Mouse (Mus musculus): Measurements from ENCODE around the gene Pign. TPM values are rescaled to one million over a fixed set of nuclear protein-coding genes. Genes with fewer than 3 reads are reported as not detected.

Pign gene
- polyA plus RNA-seq (2014; fragmentation: Illumina TruSeq; extraction: RNeasy Lipid Tissue Mini Kit (QIAGEN cat#74804); ENCODE audit: low replicate concordance), result 32.0 TPM

GRCm38 (mm10) chr1:105663171-105663961 lies at the start of gene Pign, which contains the start of gene Relch:
Gene Pign, minus strand, starts transcription at chr1:105663677.
Gene Relch, plus strand, starts transcription at chr1:105663861.

Other genes with a start within 250 kb of the Pign start
- 81.1 TPM for gene Relch, start 184 bp upstream of the Pign start, polyA plus RNA-seq (2014; fragmentation: Illumina TruSeq; extraction: RNeasy Lipid Tissue Mini Kit (QIAGEN cat#74804); ENCODE audit: low replicate concordance)
- gene Tnfrsf11a, start 117.0 kb upstream of the Pign start, polyA plus RNA-seq (2014; fragmentation: Illumina TruSeq; extraction: RNeasy Lipid Tissue Mini Kit (QIAGEN cat#74804); ENCODE audit: low replicate concordance), result 34.7 TPM

Data from small intestine, adult 10 weeks (tissue).